16 mouse cellular contexts compared by ENCODE assay signal in the genomic region with DNA sequence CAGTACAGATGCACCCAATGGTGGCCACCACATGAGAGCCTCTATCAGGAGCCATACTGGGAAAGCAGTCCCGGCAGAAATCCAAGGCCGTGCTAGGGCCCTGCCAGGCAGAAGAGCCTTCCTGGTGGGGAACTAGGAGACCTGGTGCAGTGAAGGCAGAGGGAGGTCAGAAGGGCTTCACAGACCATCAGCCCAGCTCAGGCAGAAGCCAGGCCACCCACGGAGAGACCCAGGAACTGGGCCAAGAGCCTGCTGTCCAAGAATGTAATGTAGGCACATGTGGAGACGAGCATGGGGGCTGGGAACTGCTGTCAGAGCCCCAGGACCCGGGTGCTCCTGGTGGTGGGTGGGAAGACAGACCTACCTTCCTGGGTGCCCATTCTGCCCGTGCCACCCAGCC. TPM values are rescaled to one million over a fixed set of nuclear protein-coding genes. Genes with fewer than 3 reads are reported as not detected.
DNase-seq lines count a peak whose midpoint lies in the region; ATAC-seq and TF ChIP-seq lines count a peak whose summit lies in the region.
"Had no signal": no experiment of that assay in that cellular context is flagged by ENCODE, and none has a peak within 500 bp of the region (broad histone marks: within the 10 kb centered on the region; RNA-seq: fewer than 3 reads in every experiment).

No protein-coding gene starts in this region.

- DNase-seq in cerebellum, postnatal 10 days = peak; percentile 38 to 50
- DNase-seq in cerebellum, adult 2 months = no peak
- peak; percentile 33 for DNase-seq in lung, postnatal 14 days
- DNase-seq in lung, postnatal 0 days (ENCODE audit: low spot score) = no peak
- peak; percentile 38 to 40 for DNase-seq in heart, postnatal 36 days
- peak; percentile 86 for DNase-seq in testis, postnatal 10 days (ENCODE audit: low spot score)
- DNase-seq in urinary bladder, postnatal 36 days (ENCODE audit: low spot score in 2 of 2) = no peak
- DNase-seq in liver, postnatal 0 days = no peak
- DNase-seq: cerebellum, adult 9-11 months; midbrain, embryonic 14.5 days; thymus, adult 2 months had no signal

- no peaks in the 10 kb centered on the region for H3K4me1 ChIP-seq in cerebellum, adult 2 months (ENCODE audit: control insufficient read depth, insufficient read depth, low read length)
- peaks cover 8% of the 10 kb centered on the region for H3K4me1 ChIP-seq in lung, postnatal 0 days (ENCODE audit: insufficient read depth, low read depth, low read length)
- no peaks in the 10 kb centered on the region for H3K4me1 ChIP-seq in liver, postnatal 0 days (ENCODE audit: insufficient read depth)
- H3K4me1 ChIP-seq: liver, embryonic 12.5 days had no signal

- TF ChIP-seq EP300 in lung, postnatal 0 days (IDR thresholded peaks at IDR 0.05) = no peak
- no peak for TF ChIP-seq EP300 in liver, postnatal 0 days (IDR thresholded peaks at IDR 0.05; ENCODE audit: low read depth)

- no peak for ATAC-seq in lung, postnatal 0 days
- ATAC-seq in liver, postnatal 0 days = no peak
- ATAC-seq: hindbrain, postnatal 0 days; liver, embryonic 12.5 days had no signal

- no peaks in the 10 kb centered on the region for H3K27me3 ChIP-seq in cerebellum, adult 2 months (ENCODE audit: control insufficient read depth, insufficient read depth, low read length)
- H3K27me3 ChIP-seq in lung, postnatal 0 days (replicated peaks; ENCODE audit: insufficient read depth, low read length) = no peaks in the 10 kb centered on the region
- 0 out of 2 replicates have a peak, but pooled peaks cover 2% of the 10 kb centered on the region for H3K27me3 ChIP-seq in liver, postnatal 0 days (ENCODE audit: insufficient read depth, low read length)

- no peak overlapping the region for H3K4me2 ChIP-seq in lung, postnatal 0 days (replicated peaks; ENCODE audit: low read depth, low read length)
- H3K4me2 ChIP-seq in liver, postnatal 0 days (ENCODE audit: low read depth, low read length) = no peak overlapping the region
- H3K4me2 ChIP-seq: liver, embryonic 12.5 days had no signal

- intact Hi-C loops in heart, postnatal 36 days (cut with DNase I) = no loop called here

- H3K4me3 ChIP-seq in cerebellum, adult 2 months (replicated peaks; ENCODE audit: insufficient read depth, low read depth, low read length) = no peak overlapping the region
- no peak overlapping the region for H3K4me3 ChIP-seq in lung, postnatal 0 days (ENCODE audit: low read depth, low read length)
- H3K4me3 ChIP-seq in liver, postnatal 0 days (ENCODE audit: low read depth, low read length) = no peak overlapping the region
- H3K4me3 ChIP-seq: liver, embryonic 12.5 days; neural tube, embryonic 15.5 days had no signal

- WGBS in cerebellum, adult 2 months = 31% methylated on average over 6 of the region's 6 CpGs
- 59% methylated on average over 6 of the region's 6 CpGs for WGBS in lung, postnatal 0 days
- 69% methylated on average over 6 of the region's 6 CpGs for WGBS in liver, postnatal 0 days (ENCODE audit: insufficient replicate concordance)

- H3K27ac ChIP-seq in cerebellum, adult 2 months (ENCODE audit: insufficient read depth, low read length) = no peak overlapping the region
- H3K27ac ChIP-seq in lung, postnatal 0 days (ENCODE audit: low read length) = no peak overlapping the region
- H3K27ac ChIP-seq in liver, postnatal 0 days (ENCODE audit: low read depth) = no peak overlapping the region
- H3K27ac ChIP-seq: hindbrain, postnatal 0 days; liver, embryonic 12.5 days; neural tube, embryonic 15.5 days had no signal

- no peak for TF ChIP-seq POLR2A in cerebellum, adult 2 months (IDR thresholded peaks at IDR 0.05; ENCODE audit: borderline replicate concordance, insufficient read depth, low read length)

- no peak for TF ChIP-seq CTCF in cerebellum, adult 2 months (IDR thresholded peaks at IDR 0.05; ENCODE audit: borderline replicate concordance, insufficient read depth, low read depth, low read length)
- TF ChIP-seq CTCF in lung, postnatal 0 days (IDR thresholded peaks at IDR 0.05) = no peak
- no peak for TF ChIP-seq CTCF in liver, postnatal 0 days (IDR thresholded peaks at IDR 0.05; ENCODE audit: low read depth)

- no peak overlapping the region for H3K9ac ChIP-seq in lung, postnatal 0 days (replicated peaks; ENCODE audit: low read depth)
- no peak overlapping the region for H3K9ac ChIP-seq in liver, postnatal 0 days (replicated peaks)
- H3K9ac ChIP-seq: liver, embryonic 12.5 days; neural tube, embryonic 15.5 days had no signal

- no peaks in the 10 kb centered on the region for H3K9me3 ChIP-seq in lung, postnatal 0 days (ENCODE audit: low read length)
- H3K9me3 ChIP-seq in liver, postnatal 0 days (ENCODE audit: low read length) = no peaks in the 10 kb centered on the region
- H3K9me3 ChIP-seq: liver, embryonic 12.5 days; neural tube, embryonic 15.5 days had no signal

- no peaks in the 10 kb centered on the region for H3K36me3 ChIP-seq in lung, postnatal 0 days (ENCODE audit: insufficient read depth, low read length)
- no peaks in the 10 kb centered on the region for H3K36me3 ChIP-seq in liver, postnatal 0 days (replicated peaks; ENCODE audit: insufficient read depth, low read length)
- H3K36me3 ChIP-seq: liver, embryonic 12.5 days; neural tube, embryonic 15.5 days had no signal

RNA-seq across cellular contexts. Expression of gene Wfdc1, which starts 0.9 kb away (rescaled TPM):
- 18.9 and 19.3 TPM in 2 replicates for polyA plus RNA-seq in cerebellum, adult 2 months (2012; rRNA removed)
- 130 and 164 TPM in 2 replicates for polyA plus RNA-seq in lung, postnatal 0 days (2015; fragmentation: Nextera tagmentation; extraction: Ambion mirVana)
- total RNA-seq in heart, postnatal 36 days (2021) = 10 to 100 TPM; 33.5 to 40.7 TPM
- polyA plus RNA-seq in liver, postnatal 0 days (2015; fragmentation: Nextera tagmentation; extraction: Ambion mirVana) = 6.0 and 7.2 TPM in 2 replicates

RNA-seq across cellular contexts. Expression of gene Kcng4, which starts 29.8 kb away (rescaled TPM):
- 92.6 and 99.0 TPM in 2 replicates for polyA plus RNA-seq in cerebellum, adult 2 months (2012; rRNA removed)
- polyA plus RNA-seq in lung, postnatal 0 days (2015; fragmentation: Nextera tagmentation; extraction: Ambion mirVana) = 0.07 and 0.08 TPM in 2 replicates
- under 1 TPM; 0.11 to 0.22 TPM for total RNA-seq in heart, postnatal 36 days (2021)
- polyA plus RNA-seq in liver, postnatal 0 days (2015; fragmentation: Nextera tagmentation; extraction: Ambion mirVana) = not detected in 2 replicates
- polyA plus RNA-seq: liver, embryonic 12.5 days had no signal

RNA-seq across cellular contexts. Expression of gene Atp2c2, which starts 34.5 kb away (rescaled TPM):
- 0.28 and 0.35 TPM in 2 replicates for polyA plus RNA-seq in cerebellum, adult 2 months (2012; rRNA removed)
- 1.5 and 2.1 TPM in 2 replicates for polyA plus RNA-seq in lung, postnatal 0 days (2015; fragmentation: Nextera tagmentation; extraction: Ambion mirVana)
- not detected for total RNA-seq in heart, postnatal 36 days (2021)
- 0.05 and 0.14 TPM in 2 replicates for polyA plus RNA-seq in liver, postnatal 0 days (2015; fragmentation: Nextera tagmentation; extraction: Ambion mirVana)

RNA-seq across cellular contexts. Expression of gene Adad2, which starts 52.7 kb away (rescaled TPM):
- polyA plus RNA-seq in cerebellum, adult 2 months (2012; rRNA removed) = 0.11 TPM in 2 replicates
- polyA plus RNA-seq in lung, postnatal 0 days (2015; fragmentation: Nextera tagmentation; extraction: Ambion mirVana) = not detected in 2 replicates
- total RNA-seq in heart, postnatal 36 days (2021) = not detected
- polyA plus RNA-seq in liver, postnatal 0 days (2015; fragmentation: Nextera tagmentation; extraction: Ambion mirVana) = not detected in 2 replicates
- total RNA-seq: adrenal gland, postnatal 4 days had no signal
- polyA plus RNA-seq: frontal cortex, adult 2 months; liver, embryonic 12.5 days had no signal

Comparison
In these comparisons a context has a peak if more than half of its experiments do, and no peak if none do; other contexts are left out.
1. DNase-seq: peak in cerebellum, postnatal 10 days (2 of 2), lung, postnatal 14 days (single experiment), heart, postnatal 36 days (2 of 2) and testis, postnatal 10 days (single experiment); none in cerebellum, adult 2 months (0 of 2), lung, postnatal 0 days (single experiment), urinary bladder, postnatal 36 days (0 of 2) and liver, postnatal 0 days (single experiment).
2. RNA of gene Kcng4, which starts 29.8 kb away (polyA plus RNA-seq): 92.6 to 99.0 TPM in cerebellum, adult 2 months; 0.07 to 0.08 TPM in lung, postnatal 0 days and not detected in liver, postnatal 0 days; every median in the first group is over 10 times any median in the second.